Mouse (Mus musculus) erythroblast, embryonic 14.5 days (primary cell): ENCODE results near the gene Pygo1. TPM values are rescaled to one million over a fixed set of nuclear protein-coding genes. Genes with fewer than 3 reads are reported as not detected.

Experiments used
- H3K27me3 ChIP-seq: 2 replicates; pipeline ENCODE4 v1.6.1; 2012; ENCODE audit warnings: inconsistent platforms; ENCODE audit not compliant: control insufficient read depth
- H3K36me3 ChIP-seq: 2 replicates; pipeline ENCODE4 v1.6.1; 2012; ENCODE audit warnings: mild to moderate bottlenecking, inconsistent platforms; ENCODE audit not compliant: control insufficient read depth
- H3K4me1 ChIP-seq: 2 replicates; pipeline ENCODE4 v1.6.1; 2012; ENCODE audit warnings: inconsistent platforms; ENCODE audit not compliant: control insufficient read depth
- H3K4me3 ChIP-seq: replicated peaks from 2 replicates; pipeline ENCODE3; 2012; ENCODE audit warnings: moderate library complexity, mild to moderate bottlenecking, inconsistent platforms
- H3K9me3 ChIP-seq: 2 replicates; pipeline ENCODE4 v1.6.1; 2012; ENCODE audit warnings: low read length, inconsistent platforms, mixed read lengths; ENCODE audit not compliant: control insufficient read depth
- GATA1 ChIP-seq: IDR thresholded peaks from 2 replicates; pipeline ENCODE4 v1.6.1; 2012; ENCODE audit warnings: low read length, inconsistent platforms, mixed read lengths
- TAL1 ChIP-seq: IDR thresholded peaks from 3 replicates; pipeline ENCODE4 v1.6.1; 2012; ENCODE audit warnings: low read length, inconsistent platforms, mixed read lengths
- polyA plus RNA-seq: library from polyadenylated mRNA; stranded (reverse); fragments of >175 nt; gene quantifications from 2 replicates; pipeline ENCODE4 v1.2.3, GENCODE M21; 2012

Gene Pygo1
- polyA plus RNA-seq, 1 experiment: not detected

DNA sequence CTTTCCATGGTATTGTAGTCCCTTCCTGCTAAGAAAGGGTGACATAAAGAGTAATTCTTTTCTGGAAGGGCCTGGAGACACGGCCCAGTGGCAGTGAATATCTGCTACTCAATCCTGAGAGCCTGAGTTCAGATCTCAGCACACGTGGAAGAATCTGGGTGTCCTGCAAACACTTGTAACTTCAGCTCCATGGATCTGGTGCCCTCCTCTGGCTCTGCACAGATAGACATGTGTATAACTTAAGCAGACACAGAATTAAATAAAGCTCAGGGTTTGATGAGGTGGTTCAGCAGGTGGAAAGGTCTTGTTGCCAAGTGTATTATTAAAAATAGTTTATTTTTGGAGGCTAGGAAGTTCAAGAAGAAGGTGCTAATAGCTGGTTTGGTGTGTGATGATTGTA, 75.0 kb downstream of the Pygo1 start:
- Histone ChIP-seq H3K4me1 (no peaks in the 10 kb centered on the region), H3K9me3 (no peaks in the 10 kb centered on the region), H3K27me3 (no peaks in the 10 kb centered on the region), H3K4me3 (no peak overlapping the region), H3K36me3 (peaks cover 2% of the 10 kb centered on the region)
- TF ChIP-seq GATA1 (no peak), TAL1 (no peak)

- H3K27me3 ChIP-seq: no peaks in the 10 kb centered on the region
- no peak overlapping the region for H3K4me3 ChIP-seq
- no peaks in the 10 kb centered on the region for H3K9me3 ChIP-seq
- peaks cover 7% of the 10 kb centered on the region for H3K36me3 ChIP-seq
- H3K4me1 ChIP-seq: no peaks in the 10 kb centered on the region
- TF ChIP-seq GATA1: no peak
- no peak for TF ChIP-seq TAL1
These were observed 76.0 kb downstream of the Pygo1 start for GRCm38 (mm10) chr9:73001314-73002011.

Other genes with a start within 250 kb of the Pygo1 start
- gene Prtg, start 118.8 kb upstream of the Pygo1 start, polyA plus RNA-seq: not detected in 2 replicates
- gene Dyx1c1, start 33.1 kb downstream of the Pygo1 start, polyA plus RNA-seq: not detected in 2 replicates
- gene Gm44503, start 33.2 kb downstream of the Pygo1 start, polyA plus RNA-seq: 0.01 and 0.04 TPM in 2 replicates
- 0.05 TPM in 1 of 2 replicates, not detected in the other for gene Ccpg1os, start 59.7 kb downstream of the Pygo1 start, polyA plus RNA-seq
- gene Ccpg1, start 59.8 kb downstream of the Pygo1 start, polyA plus RNA-seq: 0.47 and 0.51 TPM in 2 replicates
- 0.01 and 0.05 TPM in 2 replicates for gene Pigb, start 114.7 kb downstream of the Pygo1 start, polyA plus RNA-seq
- gene Rab27a, start 119.2 kb downstream of the Pygo1 start, polyA plus RNA-seq: 0.06 TPM in 1 of 2 replicates, not detected in the other
- gene Khdc3, start 176.2 kb downstream of the Pygo1 start, polyA plus RNA-seq: not detected in 2 replicates
- not detected in 2 replicates for gene Gm20509, start 176.8 kb downstream of the Pygo1 start, polyA plus RNA-seq
- gene Rsl24d1, start 187.8 kb downstream of the Pygo1 start, polyA plus RNA-seq: 0.10 and 0.37 TPM in 2 replicates